Mouse (Mus musculus) Muller cell, postnatal 12 days (primary cell): ENCODE measurements around the gene Prkcz.
A peak's percentile ranks its signal among the peaks of the same experiment; 100 is the strongest.
"Not testable (repeated sequence)": the region's sequence is repeated elsewhere in the genome, so short reads cannot be mapped to it uniquely, and the experiment has no call there.

Source experiments
- DNase-seq: peaks from one replicate; pipeline ENCODE4 v3.0.0-alpha.2; 2015; ENCODE audit errors: inconsistent ontology term

Gene Prkcz

DNA sequence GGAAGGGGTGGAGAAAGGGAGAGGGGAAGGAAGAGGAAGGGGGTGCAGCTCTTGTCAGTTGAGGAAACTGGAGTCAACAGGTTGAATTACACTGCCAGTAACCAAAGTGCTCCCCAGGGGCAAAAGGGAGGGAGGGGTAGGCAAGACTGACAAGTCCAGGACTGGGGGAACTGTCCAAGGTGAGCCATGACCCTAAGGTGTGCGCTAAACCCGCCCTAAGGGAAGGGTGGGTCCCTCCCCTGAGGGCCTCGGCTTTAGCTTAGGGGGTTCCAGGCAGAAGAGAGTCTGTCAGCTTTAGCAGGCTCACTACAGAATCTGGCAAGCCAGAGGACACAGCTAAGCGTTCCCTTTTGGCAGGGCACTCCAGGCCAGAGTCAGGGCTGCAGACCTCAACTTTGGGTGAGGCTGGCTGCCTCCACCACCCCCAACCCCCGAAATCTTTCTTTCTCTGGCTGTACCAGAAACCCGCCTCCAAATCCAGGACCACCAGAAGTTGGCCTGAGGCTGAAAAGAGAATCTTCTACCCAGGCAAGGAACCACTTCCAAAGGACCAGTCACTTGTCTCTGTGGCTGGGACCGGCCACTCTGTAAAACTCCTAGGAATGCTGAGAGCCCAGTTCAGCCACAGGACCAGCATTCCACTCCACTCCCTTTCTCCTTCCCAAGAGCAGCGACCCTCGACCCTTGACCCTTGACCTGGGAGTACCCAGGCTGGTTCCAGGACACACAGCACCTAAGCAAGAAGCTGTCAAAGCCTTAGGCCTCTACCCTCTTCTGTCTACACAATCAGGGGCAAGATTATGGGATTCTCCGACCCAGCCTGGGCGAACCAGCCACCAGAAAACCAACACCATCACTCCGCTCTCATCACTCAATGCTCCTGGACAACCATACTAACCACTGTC, 1.3 kb downstream of the Prkcz start:
- DNase-seq, result no peak

DNA sequence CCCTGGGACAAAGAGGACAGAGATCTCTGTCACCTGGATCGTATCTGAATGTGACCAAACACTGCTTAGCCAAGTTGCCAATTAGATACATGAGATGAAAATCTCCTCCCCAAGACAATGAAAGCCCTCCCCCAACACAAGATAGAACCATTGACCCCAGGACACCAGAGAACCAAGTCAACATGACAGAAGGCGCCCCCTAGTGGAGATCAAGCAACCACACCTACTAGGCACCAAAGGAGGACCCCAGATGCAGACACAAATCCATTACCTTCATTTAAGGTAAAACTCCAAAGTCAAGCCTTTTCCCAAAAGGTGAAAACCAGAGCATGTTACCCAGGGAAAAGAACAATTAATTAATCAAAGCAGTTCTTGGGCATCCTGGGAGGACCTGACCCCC, 3.6 kb downstream of the Prkcz start:
- DNase-seq, result no peak

DNA sequence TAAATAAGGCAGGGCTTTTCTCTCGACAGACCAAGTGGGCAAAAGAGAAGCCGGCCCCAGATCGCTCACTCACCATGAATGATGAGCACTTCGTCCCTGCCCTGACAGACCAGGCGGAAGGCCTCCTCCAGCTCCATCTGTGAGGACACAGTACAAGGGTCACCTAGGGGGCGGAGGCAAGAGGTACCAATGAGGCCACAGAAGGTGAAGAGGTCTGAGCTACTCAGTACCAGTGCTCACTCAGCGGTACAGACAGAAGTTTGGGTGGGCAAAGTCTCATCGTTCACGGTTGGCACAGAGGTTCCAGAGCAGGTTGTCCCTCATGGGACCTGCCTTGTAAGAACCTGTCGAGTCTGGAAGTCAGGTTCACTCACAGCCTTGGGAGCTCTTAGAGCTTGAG, 4.8 kb downstream of the Prkcz start:
- DNase-seq, result no peak

DNA sequence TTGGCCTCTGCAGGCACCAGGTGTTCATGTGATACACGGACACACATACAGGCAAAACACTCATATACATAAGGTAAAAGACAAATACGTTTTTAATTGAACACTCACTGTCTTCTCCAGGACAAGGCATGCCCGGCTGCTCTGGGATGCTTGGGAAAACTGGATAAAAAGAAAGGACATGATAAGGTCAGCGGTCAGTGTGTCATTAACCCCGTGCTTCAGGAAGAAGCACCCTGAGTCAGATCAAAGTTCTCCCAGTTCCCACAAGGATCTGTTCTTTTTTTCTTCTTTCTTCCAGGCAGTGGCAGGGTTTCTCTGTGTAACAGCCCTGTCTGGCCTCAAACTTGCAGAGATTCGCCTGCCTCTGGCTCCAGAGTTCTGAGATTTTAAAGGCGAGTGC, 6.6 kb downstream of the Prkcz start:
- no peak for DNase-seq

DNA sequence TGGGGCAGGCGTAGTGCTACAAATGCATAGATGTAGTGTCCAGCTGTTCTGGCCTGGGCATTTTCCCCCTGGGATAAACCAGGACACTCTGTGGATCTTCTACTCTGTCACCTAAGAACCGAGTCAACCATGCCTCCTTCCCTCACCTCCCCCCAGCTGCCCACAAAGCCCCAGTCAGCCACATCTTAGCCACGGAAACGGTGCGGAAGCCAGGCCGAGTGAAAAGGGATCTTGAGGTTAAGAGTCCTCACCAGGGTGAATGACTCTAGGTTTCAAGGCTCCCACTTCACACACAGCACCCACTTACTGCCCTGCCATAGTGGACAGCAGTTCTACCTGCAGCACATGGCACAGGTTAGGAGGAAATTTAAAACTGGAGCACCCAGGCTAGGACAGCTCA, 7.1 kb downstream of the Prkcz start:
- no peak for DNase-seq

DNA sequence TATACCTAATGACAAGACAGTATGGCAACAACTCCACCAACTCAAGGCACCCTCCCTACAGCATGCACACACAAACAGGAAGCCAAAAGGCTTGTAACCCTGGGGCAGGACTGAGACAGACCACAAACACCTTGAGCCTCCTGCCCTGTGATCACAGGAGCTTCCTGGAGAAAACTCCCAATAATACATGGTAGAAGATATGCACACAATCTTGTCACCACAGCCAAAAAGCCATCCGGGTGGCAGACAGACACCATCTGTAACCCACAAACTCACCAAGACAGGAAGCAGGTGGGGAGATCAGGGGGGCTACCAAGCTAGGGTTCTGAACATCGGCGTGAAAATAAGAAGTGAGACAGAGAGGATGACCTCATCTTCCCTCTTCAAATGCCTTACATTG, 8.6 kb downstream of the Prkcz start:
- DNase-seq, result no peak

DNA sequence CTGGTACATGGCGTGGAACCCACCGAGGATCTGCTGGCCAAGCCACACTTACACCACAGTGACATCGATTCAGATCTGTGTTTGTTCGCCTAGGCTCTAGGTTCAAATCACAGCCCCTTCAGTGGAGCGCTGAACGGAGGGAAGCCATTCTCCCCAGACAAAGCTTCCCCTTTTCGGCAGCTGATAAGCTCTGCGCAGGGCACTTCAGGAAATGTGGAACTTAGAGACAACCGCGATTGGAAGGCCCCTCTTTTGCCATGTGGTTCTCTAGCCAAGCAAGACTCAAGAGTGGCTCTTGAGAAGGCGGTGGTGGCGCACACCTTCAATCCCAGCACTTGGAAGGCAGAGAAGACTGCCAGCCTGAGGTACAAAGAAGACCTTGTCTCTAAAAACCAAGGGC, 14.8 kb downstream of the Prkcz start:
- no peak for DNase-seq

DNA sequence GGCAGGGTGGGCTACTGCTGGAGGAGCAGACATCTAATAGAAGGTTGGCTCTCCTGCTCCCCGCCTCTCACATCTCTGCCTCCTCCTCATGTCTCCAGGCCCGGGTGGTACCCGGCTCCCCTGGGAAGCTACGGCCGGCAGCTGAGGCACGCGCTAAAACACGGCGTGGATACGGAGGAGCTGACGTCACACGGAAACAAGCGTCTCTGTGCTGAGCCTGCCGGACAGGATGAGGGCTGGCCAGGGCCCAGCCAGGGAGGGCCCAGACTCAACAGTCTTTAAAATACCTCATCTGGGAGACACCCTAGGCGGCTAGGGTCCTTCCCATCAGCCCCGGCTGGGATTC, 15.6 kb downstream of the Prkcz start:
- DNase-seq, result peak; percentile 47

DNA sequence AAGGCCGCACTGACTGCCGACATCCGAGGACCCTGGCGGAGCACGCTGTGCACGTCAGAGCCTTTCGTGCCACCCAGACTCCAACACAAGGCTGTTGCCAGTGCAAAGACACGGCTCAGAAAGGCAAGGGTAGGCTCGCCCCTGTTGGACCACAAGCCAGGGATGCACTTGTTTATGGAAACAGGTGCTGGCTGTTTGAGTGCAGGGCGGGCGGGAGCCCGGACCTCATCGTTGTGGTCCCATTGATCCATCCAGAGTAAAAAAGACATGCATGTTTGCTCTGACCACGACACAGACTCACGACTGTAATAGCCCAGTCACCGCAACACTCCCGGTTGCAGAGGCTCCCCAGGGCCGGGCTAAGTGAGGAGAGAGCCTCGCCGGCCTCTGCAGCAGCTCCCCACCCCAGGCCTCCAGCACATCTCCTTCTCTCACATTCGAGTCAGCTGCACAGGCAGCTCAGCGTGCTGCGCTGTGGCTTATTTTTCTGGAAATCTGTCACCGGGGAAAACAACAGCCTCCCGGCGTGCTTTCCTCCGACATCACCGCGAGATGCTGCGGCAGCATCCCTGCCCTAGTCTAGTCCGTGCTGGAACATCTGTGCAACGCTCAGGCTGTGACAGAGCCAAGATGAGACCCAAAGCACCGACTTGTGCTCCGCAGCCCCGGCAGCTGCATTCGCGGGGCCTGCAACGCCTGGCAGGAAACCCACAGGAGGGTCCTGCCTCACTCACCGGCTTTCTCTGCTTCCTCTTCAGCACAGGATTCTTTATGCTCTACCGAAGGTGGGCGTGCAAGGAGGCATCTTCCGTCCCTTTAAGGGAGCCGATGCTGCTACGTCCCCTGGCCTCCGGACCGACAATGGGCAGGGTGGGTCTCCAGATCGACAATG, 16.2 kb downstream of the Prkcz start:
- no peak for DNase-seq

DNA sequence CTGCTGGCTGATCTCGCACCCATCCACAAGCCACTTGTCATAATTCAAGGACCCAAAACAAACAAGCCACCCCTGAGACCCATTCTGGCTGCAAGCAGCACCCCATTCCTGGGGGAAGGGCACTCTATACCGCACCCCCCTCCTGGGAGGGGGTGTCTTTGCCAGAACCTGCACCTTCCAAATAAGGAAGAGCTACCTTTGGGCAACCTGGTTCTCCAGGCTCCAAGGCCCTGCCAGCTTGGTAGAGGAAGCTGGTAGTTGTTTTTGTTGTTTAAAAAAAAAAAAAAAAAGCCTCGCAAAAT, 16.9 kb downstream of the Prkcz start:
- no peak for DNase-seq

DNA sequence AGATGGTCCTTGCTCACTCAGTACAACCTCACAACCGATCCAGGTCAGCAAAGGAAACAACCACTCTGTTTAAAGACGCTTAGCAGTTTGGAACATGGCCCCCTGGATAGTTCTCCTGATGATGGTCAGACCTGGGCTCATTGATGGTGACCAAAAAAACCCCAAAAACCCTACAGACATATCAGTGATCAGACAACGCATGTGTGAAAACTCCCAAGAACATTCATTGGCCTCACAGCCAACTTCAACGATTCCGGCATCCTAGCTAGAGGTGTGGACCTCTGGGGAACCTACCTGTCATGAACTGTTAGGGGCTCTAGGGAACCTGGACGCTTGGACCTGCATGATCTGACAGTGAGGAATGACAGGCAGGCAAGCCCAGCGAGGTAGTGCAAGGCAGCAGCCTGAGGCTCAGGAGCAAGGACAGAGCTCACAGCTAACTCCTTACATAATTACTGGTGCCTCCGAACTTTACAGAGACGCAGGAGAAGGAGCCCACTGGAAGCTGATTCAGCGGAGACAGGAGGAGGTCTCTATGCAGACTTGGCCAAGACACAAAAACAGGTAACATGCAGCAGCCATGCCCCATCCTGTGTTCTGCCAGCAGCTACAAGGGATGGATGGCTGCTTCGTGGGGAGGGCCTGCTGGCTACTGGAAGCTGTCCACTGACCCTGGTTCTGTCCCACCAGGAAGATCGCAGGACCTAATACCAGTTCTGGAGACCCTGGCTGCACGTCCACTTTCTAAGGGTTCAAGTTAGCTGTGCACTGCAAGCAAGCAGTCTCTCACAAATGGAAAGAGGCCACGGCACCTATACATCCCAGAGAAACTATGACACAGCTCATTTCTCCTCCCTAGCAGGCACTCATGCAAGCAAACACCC, 17.5 kb downstream of the Prkcz start:
- no peak for DNase-seq

DNA sequence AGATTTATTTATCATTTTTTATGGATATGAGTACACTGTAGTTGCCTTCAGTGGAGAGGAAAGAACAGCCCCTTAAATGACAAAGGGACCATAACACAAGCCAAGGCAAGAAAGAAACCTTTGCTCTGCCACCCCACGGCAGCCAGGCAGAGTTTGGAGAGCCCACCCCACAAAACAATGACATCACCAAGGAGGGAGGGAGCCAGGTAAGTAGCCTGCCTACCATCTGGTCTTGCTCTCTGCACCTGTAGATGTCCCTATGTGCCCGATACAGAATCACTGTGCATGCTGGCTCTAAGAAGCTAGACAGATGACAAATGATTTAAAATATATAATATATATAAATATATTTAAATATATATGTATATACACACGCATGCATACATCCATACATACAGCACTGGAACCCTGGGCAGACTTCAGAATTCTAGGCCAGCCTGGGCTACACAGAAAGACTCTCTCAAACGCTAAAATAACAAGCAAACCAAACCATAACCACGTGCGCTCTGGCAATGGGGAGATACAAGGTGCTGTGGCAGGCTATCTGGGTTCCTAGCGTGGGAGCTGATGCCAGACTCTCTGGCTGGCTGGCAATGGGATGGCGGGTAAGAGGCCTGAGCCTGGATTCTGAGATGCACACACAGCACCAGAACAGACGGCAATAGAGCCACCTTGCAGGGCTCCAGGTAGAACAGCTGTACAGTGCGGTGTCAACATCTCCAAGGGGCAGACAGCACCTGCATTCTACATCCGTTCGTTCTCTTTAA, 24.7 kb downstream of the Prkcz start:
- no peak for DNase-seq

DNA sequence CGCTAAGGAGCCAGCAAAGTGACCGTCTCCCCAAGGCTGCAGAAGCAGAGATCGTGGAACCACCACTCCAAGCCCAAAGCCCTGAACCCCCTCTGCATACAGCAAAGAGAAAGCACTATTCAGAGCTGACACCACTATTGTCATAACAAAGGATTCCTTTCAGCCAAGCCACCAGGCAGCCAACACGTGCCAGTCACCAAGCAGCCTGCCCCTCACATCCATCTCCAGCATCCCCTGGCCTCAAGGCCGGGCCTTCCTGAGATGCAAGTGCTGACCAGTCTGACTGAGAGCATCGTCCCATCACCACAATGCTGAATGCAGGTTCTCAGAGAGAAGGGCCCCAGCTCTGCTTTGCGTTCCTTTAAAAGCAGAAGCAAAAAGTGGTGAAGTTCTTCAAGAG, 28.9 kb downstream of the Prkcz start:
- no peak for DNase-seq

DNA sequence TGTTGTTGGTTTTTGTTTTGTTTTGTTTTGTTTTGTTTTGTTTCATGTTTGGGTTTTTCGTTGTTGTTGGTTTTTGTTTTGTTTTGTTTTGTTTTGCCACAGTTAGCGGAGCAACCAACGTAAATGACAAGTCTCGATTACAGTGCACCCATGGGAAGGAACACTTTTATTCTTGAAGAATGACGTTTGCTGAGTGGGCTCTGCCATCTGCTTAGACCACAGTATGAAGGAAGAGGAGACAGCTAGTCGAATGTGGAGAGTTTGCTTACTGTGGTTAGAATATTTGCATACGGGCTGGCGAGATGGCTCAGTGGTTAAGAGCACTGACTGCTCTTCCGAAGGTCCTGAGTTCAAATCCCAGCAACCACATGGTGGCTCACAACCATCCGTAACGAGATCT, 32.8 kb downstream of the Prkcz start:
- not testable (repeated sequence) for DNase-seq

DNA sequence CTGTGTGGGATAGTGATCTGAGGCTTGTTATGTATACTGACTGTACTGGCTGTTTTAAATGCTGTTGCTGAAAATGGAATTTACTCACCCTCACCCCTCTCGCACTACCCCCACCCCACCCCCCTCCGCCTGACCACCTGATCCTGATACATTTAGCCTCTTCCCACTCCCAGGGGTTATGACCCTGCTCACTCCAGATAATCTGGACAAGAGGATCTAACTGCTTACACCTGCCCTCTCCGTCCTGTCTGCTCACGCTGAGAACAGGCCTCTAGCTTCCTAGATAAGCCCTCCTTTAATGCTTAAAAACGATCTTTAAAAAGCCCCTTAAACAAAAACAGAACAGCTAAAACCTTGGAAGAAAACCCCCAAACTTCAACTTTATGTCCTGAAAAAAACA, 35.4 kb downstream of the Prkcz start:
- no peak for DNase-seq

DNA sequence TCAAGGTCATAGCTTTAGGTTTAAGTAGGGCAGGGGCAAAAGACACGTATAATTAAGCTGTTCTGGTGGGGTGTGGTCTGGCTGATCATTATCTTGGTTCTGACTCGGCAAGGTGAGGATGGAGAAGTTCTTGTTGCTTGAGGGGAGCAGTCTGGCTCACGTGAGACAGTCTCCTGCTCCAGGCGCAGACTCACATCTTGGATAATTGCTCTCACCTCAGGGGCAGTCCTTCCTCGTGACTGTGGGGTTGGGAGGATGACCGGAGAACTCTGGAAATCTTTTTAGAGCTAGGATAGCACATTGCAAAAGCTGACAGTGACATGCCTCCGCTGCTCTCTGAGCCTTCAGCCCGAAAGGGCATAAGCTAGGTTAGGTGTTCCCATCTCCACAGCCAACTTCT, 36.6 kb downstream of the Prkcz start:
- no peak for DNase-seq

DNA sequence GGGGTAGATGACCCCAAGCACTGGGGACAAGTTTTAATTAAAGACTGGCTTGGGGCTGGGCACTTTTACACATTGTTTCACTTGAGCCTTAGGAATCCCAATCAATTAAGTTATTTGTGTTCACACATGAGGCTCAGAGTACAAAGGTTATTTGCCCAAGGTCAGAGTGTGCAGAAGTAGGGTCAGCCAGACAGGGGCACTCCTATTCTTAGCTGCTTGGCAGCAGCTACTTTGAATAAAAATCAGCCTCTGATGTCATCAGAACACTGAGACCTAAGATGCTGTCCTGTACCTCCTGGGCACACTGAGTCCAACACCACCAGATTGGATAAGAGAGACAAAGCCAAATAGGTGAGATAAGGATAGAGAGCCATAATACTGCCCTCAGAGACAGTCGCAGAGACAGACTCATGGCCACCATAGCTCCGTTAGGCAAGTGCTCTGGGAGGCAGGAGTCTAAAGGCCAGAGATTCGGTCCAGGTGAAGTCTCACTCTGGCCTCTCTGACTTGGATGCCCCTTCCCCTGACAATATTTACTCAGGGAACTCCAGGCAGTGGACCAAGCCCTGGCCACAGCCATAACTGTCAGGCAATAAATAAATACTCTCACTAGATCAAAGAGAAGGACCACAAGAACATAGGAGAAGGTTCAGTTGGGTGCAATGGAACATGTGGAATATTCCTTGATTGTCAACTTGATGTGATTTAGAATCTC, 37.9 kb downstream of the Prkcz start:
- DNase-seq, result no peak

DNA sequence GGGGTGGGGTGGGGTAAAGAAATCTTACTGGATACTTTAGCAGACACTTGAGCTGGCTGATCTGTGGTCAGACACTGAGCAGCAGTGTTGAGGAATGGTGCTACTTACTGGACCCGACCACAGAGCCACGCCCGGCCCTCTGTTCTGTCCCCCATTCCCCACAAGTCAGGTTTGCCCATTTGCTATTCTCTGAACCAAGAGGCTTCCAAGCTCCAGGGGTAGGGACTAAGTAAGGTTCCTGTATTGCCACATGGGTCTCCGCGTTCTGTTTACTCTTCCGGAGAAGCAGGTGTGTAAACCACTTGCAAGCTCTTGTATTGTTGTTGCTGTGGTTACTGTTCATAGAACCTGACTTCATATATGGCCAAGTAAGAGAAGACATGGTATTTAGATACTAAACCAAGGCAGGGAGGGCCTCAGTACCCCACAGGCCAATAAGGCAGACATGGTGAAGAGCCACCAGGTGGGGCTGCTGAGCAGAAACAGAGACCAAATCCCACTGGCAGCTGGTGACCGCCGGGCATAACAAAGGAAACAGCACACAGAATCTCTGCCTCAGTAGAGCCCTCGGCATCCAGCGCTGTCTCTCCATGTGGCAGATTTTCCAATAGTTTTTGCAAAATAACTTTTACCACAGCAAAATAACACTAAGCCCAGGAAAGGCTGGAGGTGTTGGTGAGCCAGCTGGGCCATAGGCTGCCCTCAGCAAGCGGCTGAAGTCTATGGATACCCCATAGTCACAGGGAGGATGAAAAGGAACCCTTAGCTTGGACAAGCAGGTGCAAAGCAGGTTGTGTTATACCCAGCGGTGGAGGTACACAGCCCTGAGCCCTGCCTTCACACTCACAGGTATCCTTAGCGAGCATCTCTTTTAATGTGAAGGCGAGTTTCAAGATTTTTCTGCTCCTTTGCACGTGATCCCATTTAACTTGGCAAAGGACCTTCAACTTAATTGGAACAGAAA, 40.6 kb downstream of the Prkcz start:
- peak; percentile 60 for DNase-seq

DNA sequence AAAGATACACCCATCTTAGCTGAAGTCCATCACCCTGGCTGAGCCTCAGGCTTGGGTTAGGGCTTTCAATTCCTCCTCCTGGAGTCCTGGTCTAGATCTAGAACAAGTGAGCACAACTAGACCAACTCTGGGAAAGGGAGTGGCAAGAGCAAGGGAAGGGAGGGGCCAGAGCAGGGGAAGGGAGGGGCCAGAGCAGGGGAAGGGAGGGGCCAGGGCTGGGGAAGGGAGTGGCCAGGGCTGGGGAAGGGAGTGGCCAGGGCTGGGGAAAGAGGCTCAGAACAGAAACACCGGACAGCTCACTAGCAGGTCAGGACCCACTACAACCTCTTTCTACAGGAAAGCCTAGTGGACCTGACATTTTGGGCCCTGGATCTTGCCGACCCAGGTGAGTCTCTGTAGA, 42.9 kb downstream of the Prkcz start:
- DNase-seq, result no peak

DNA sequence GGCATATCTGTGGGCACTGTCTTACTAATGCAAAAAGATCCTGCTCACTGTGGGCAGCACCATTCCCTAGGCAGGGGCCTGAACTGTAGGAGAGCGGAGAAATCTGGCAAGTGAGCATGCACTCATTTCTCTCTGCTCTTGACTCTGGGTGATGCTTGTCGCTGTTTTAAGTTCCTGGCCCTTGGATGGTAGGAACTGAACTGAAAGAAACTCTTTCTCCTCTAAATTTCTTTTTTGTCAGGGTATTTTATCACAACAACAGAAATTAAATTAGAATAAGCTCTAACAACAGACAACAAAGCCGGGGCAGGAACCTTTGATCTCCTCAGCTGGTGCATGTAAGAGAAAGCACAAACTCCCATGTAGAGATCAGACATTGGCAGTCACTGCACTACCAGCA, 46.1 kb downstream of the Prkcz start:
- no peak for DNase-seq
